Mouse (Mus musculus) kidney, adult 9 months (tissue): ENCODE data around the gene Clrn1.

Experiments
- DNase-seq: peaks from one replicate; pipeline ENCODE4 v3.0.0; 2022

The Clrn1 gene

DNA sequence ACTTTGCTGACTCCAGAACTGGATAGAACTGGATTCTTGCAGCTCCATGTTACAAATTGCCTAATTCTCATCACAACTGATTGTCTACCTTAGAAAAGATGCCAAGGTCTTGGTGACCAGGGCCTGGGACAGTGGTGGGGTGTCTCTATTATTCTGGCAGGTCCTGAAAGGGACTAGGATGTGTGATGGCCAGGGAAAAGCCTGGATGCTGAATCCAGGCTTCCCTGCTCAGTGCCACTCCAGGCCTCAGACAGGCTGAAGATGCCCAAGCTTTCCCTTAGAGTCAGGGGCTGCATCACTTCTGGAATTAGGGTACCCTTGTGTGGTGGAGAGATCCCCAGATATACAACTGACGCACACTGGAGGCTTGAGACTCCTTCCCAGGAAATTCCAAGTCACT, 55.2 kb downstream of the Clrn1 start:
- DNase-seq = no peak

- no peak for DNase-seq
Observed at GRCm38 (mm10) chr3:58828366-58829153, 56.6 kb downstream of the Clrn1 start.

DNA sequence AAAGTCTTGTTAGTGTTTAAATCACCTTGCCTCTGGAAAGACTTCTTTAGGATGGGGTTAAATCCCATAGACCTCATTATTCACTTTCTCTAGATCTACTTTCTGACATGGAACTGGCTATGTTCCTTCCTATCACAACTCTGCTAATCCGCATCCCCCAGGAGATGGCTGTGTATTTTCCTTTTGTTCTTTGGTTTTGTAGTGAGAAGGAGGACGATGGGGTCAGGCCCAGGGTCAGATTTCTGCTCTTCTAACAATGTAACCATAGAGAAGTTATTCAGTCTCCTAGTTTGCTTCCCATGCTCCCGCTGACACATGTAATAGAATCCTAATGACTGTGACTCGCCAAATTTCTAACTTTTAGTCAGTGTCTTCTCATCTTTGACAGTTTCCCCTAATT, 58.9 kb downstream of the Clrn1 start:
- no peak for DNase-seq

- DNase-seq = no peak
Observed at GRCm38 (mm10) chr3:58822211-58822610, 62.9 kb downstream of the Clrn1 start, which contains the start of gene Mindy4b-ps. TSS of gene Mindy4b-ps (minus strand) at chr3:58822311.

DNA sequence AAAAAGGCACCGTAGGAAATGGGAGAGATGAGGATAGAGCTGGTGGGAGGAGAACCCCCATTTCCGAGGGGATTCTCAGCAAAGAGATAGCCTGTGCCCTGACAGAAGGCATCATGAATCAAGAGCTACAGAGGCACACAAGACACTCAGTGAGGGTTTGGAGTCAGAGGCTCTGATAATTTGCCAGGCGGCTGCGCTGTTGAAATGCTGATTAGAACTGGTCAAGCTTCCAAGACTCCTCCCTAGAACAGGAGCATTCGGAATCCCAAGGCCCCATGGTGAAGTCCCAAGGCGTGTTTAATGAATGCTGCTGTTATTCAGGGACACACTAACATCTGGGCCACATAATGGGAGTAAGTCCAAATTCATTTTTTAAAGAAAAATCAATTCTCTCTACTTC, 67.8 kb downstream of the Clrn1 start:
- DNase-seq = no peak

- no peak for DNase-seq
Observed at GRCm38 (mm10) chr3:58814191-58814590, 70.9 kb downstream of the Clrn1 start.

- DNase-seq = no peak
Observed at GRCm38 (mm10) chr3:58810353-58810752, 74.8 kb downstream of the Clrn1 start.

- no peak for DNase-seq
Observed at GRCm38 (mm10) chr3:58809111-58809915, 75.8 kb downstream of the Clrn1 start.

- no peak for DNase-seq
Observed at GRCm38 (mm10) chr3:58808636-58809035, 76.5 kb downstream of the Clrn1 start.

DNA sequence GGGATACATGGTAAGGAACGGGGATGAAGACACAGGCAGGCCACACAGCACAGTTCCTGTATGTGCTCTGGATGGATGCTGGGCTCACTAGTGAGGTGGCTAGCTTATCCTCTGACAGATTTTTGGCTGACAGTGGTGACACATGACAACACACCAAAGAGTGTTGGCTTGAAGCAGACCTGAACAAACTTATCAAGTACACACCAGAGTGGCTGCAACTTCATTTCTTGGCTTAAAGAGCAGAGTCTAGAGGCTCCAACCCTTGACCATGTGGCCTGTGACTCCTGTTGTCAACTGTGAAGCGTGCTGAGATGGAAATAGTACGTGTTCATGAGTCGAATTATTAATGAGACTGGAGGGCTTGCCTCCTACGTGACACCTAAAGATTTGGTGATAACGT, 80.4 kb downstream of the Clrn1 start:
- DNase-seq = no peak

GRCm38 (mm10) chr3:58798676-58799075, 86.5 kb downstream of the Clrn1 start:
- DNase-seq = no peak

- DNase-seq = no peak
Observed at GRCm38 (mm10) chr3:58798245-58798644, 86.9 kb downstream of the Clrn1 start.
